Mouse (Mus musculus): Measurements from ENCODE around the gene Tmco3. TPM values are rescaled to one million over a fixed set of nuclear protein-coding genes. Genes with fewer than 3 reads are reported as not detected.

Tmco3 gene
- total and polyA plus RNA-seq, 3 experiments, result 11.8 to 20.3 TPM; not detected in 1

DNA sequence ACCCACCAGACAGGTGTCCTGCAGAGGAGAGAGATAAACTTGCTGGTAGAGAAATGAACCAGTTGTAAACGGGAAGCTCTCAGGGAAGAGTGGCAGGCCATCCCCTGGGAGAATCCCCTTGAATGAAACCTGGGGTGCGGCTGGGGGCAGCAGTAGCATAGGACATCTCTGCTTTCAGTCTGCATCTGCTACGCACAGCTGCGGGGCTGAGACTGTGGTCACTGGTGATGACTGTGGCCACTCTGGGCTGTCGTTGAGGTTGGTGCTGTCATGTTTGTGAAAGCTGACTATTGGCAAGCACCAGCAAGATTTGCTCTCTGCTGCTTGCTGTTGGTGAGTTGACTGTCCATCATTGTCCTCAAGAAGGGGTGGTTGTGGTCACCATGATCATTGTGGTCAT lies 63.6 kb downstream of the Tmco3 start:
- H3K4me3 ChIP-seq (ENCODE audit: control insufficient read depth in 1 of 2, insufficient read depth in 1 of 2, low read depth in 2 of 2, low read length in 2 of 2), result no peak overlapping the region

DNA sequence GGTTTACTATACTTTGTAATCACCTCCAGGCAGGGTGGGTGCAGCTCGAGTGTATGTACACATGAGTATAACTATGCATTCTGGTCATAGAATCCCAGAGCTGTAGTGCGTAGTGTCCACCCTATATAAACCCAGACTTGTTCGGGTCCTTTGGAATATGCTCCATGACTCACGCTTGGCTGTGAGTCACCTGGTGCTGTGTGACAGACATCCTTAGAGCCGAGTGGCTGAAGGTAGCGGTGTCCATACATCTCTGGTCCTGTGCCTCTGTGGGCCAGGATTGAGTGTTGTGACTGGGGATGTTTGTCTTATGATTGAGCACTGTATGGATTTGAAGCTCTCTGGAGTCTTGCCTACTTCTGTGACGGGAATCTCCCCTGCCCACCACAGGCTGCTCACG lies 64.6 kb downstream of the Tmco3 start:
- peaks cover 76% of the 10 kb centered on the region for H3K79me2 ChIP-seq (ENCODE audit: control insufficient read depth, insufficient read depth, low read length, poor library complexity)
- TF ChIP-seq RAD21 (IDR thresholded peaks at IDR 0.05; ENCODE audit: low read depth, low read length) (no peak), POLR2A (IDR thresholded peaks at IDR 0.05; ENCODE audit: control insufficient read depth in 1 of 2, insufficient read depth in 1 of 2, low read depth in 1 of 2, low read length in 2 of 2, poor library complexity in 1 of 2) (peak in 1 of 2 experiments; percentile 12; a peak in 1 of 4 replicates)
- DNase-seq (ENCODE audit: low read depth, low spot score), result no peak
- H3K9me3 ChIP-seq (replicated peaks; ENCODE audit: insufficient read depth, low read length), result no peaks in the 10 kb centered on the region
- H3K4me1 ChIP-seq (ENCODE audit: control insufficient read depth in 1 of 2, insufficient read depth in 2 of 2, low read length in 2 of 2), result peaks cover 11 to 42% of the 10 kb centered on the region in 2 experiments
- H3K27ac ChIP-seq (ENCODE audit: control insufficient read depth, low read depth, low read length), result peak overlapping the region; percentile 56
- H3K9ac ChIP-seq (ENCODE audit: control insufficient read depth, low read depth, low read length, poor library complexity, severe bottlenecking), result no peak overlapping the region
- H3K36me3 ChIP-seq (ENCODE audit: control insufficient read depth in 1 of 2, insufficient read depth in 2 of 2, low read length in 2 of 2), result peaks cover 37 to 50% of the 10 kb centered on the region in 2 experiments
- no peaks in the 10 kb centered on the region for H3K27me3 ChIP-seq (ENCODE audit: control insufficient read depth in 1 of 2, insufficient read depth in 2 of 2, low read length in 2 of 2)
- no peak overlapping the region for H3K4me3 ChIP-seq (ENCODE audit: control insufficient read depth in 1 of 2, insufficient read depth in 1 of 2, low read depth in 2 of 2, low read length in 2 of 2)

More for the DNA sequence above, 63.6 kb downstream of the Tmco3 start:
- no peaks in the 10 kb centered on the region for H3K27me3 ChIP-seq (ENCODE audit: control insufficient read depth in 1 of 2, insufficient read depth in 2 of 2, low read length in 2 of 2)
- no peak for DNase-seq (ENCODE audit: low read depth, low spot score)
- no peak overlapping the region for H3K9ac ChIP-seq (ENCODE audit: control insufficient read depth, low read depth, low read length, poor library complexity, severe bottlenecking)
- H3K4me1 ChIP-seq (ENCODE audit: control insufficient read depth in 1 of 2, insufficient read depth in 2 of 2, low read length in 2 of 2), result peaks cover 11 to 45% of the 10 kb centered on the region in 2 experiments
- TF ChIP-seq POLR2AphosphoS2 (IDR thresholded peaks at IDR 0.05; ENCODE audit: low read length), result 0 out of 2 replicates have a peak, but pooled peaks have one; percentile 25
- no peak for TF ChIP-seq BHLHE40 (IDR thresholded peaks at IDR 0.05; ENCODE audit: borderline replicate concordance, low read depth, low read length)
- no peak overlapping the region for H3K27ac ChIP-seq (ENCODE audit: control insufficient read depth, low read depth, low read length)
- H3K36me3 ChIP-seq (ENCODE audit: control insufficient read depth in 1 of 2, insufficient read depth in 2 of 2, low read length in 2 of 2), result peaks cover 39 to 50% of the 10 kb centered on the region in 2 experiments
- no peaks in the 10 kb centered on the region for H3K9me3 ChIP-seq (replicated peaks; ENCODE audit: insufficient read depth, low read length)
- peaks cover 78% of the 10 kb centered on the region for H3K79me2 ChIP-seq (ENCODE audit: control insufficient read depth, insufficient read depth, low read length, poor library complexity)

GRCm38 (mm10) chr8:13353155-13353833 lies 65.3 kb downstream of the Tmco3 start:
- peak; percentile 66 for DNase-seq (ENCODE audit: low read depth, low spot score)
- no peak overlapping the region for H3K9ac ChIP-seq (ENCODE audit: control insufficient read depth, low read depth, low read length, poor library complexity, severe bottlenecking)
- H3K27me3 ChIP-seq (ENCODE audit: control insufficient read depth in 1 of 2, insufficient read depth in 2 of 2, low read length in 2 of 2), result no peaks in the 10 kb centered on the region
- H3K36me3 ChIP-seq (ENCODE audit: control insufficient read depth in 1 of 2, insufficient read depth in 2 of 2, low read length in 2 of 2), result peaks cover 37 to 50% of the 10 kb centered on the region in 2 experiments
- H3K79me2 ChIP-seq (ENCODE audit: control insufficient read depth, insufficient read depth, low read length, poor library complexity), result peaks cover 74% of the 10 kb centered on the region
- H3K4me3 ChIP-seq (ENCODE audit: control insufficient read depth in 1 of 2, insufficient read depth in 1 of 2, low read depth in 2 of 2, low read length in 2 of 2), result no peak overlapping the region
- H3K4me1 ChIP-seq (ENCODE audit: control insufficient read depth in 1 of 2, insufficient read depth in 2 of 2, low read length in 2 of 2), result peaks cover 11 to 40% of the 10 kb centered on the region in 2 experiments
- peak overlapping the region; percentile 56 for H3K27ac ChIP-seq (ENCODE audit: control insufficient read depth, low read depth, low read length)
- no peaks in the 10 kb centered on the region for H3K9me3 ChIP-seq (replicated peaks; ENCODE audit: insufficient read depth, low read length)
- TF ChIP-seq MAFK (IDR thresholded peaks at IDR 0.05; ENCODE audit: borderline replicate concordance, low read depth, low read length) (no peak), TCF12 (IDR thresholded peaks at IDR 0.05; ENCODE audit: low read depth, low read length) (peak; percentile 88), E2F4 (IDR thresholded peaks at IDR 0.05; ENCODE audit: borderline replicate concordance, low read depth, low read length) (no peak), CHD2 (IDR thresholded peaks at IDR 0.05; ENCODE audit: low read length) (no peak), CTCF (IDR thresholded peaks at IDR 0.05 in 2 of 3, conservative IDR thresholded peaks at IDR 0.05 in 1 of 3; ENCODE audit: control insufficient read depth in 1 of 3, insufficient read depth in 1 of 3, low read depth in 2 of 3, low read length in 3 of 3, poor library complexity in 1 of 3, severe bottlenecking in 1 of 3) (no peak), MAX (IDR thresholded peaks at IDR 0.05; ENCODE audit: low read length) (no peak), ZKSCAN1 (IDR thresholded peaks at IDR 0.05; ENCODE audit: low read depth, low read length) (no peak), SMC3 (IDR thresholded peaks at IDR 0.05; ENCODE audit: low read depth, low read length) (no peak), POLR2AphosphoS2 (IDR thresholded peaks at IDR 0.05; ENCODE audit: low read length) (no peak; the same call in 1 of the 2 replicates), SIN3A (IDR thresholded peaks at IDR 0.05; ENCODE audit: low read length) (peak; percentile 78), HCFC1 (IDR thresholded peaks at IDR 0.05; ENCODE audit: low read depth, low read length) (no peak), ETS1 (IDR thresholded peaks at IDR 0.05; ENCODE audit: low read depth, low read length) (peak; percentile 54), USF2 (IDR thresholded peaks at IDR 0.05; ENCODE audit: borderline replicate concordance in 1 of 2, insufficient read depth in 1 of 2, low read depth in 1 of 2, low read length in 2 of 2) (no peak), MEF2A (IDR thresholded peaks at IDR 0.05; ENCODE audit: extremely low read depth, insufficient replicate concordance, low read depth, low read length, poor library complexity, severe bottlenecking) (no peak), NELFE (IDR thresholded peaks at IDR 0.05; ENCODE audit: low read depth, low read length) (no peak), MXI1 (IDR thresholded peaks at IDR 0.05; ENCODE audit: low read depth, low read length) (peak; percentile 79; the same call in 1 of the 2 replicates), USF1 (IDR thresholded peaks at IDR 0.05; ENCODE audit: low read depth, low read length) (no peak), ZMIZ1 (IDR thresholded peaks at IDR 0.05; ENCODE audit: low read depth, low read length) (no peak), POLR2AphosphoS5 (IDR thresholded peaks at IDR 0.05; ENCODE audit: borderline replicate concordance, low read depth, low read length) (no peak), GATA1 (IDR thresholded peaks at IDR 0.05; ENCODE audit: low read depth, low read length) (peak; percentile 91), RAD21 (IDR thresholded peaks at IDR 0.05; ENCODE audit: low read depth, low read length) (no peak), TBP (IDR thresholded peaks at IDR 0.05; ENCODE audit: low read depth, low read length) (peak; percentile 23; the same call in 1 of the 2 replicates), ZC3H11A (IDR thresholded peaks at IDR 0.05; ENCODE audit: low read depth, low read length) (no peak)
